Mouse (Mus musculus) hindbrain, embryonic 11.5 days (tissue): Measurements from ENCODE around the gene Acvr1b. TPM values are rescaled to one million over a fixed set of nuclear protein-coding genes. Genes with fewer than 3 reads are reported as not detected.
A peak's percentile ranks its signal among the peaks of the same experiment; 100 is the strongest.

Source experiments
- ATAC-seq: fragments of 200-750 bp; cut with Nextera tagmentation; 2 replicates; pipeline ENCODE4 v1.8.0; 2017; ENCODE audit warnings: mild to moderate bottlenecking, moderate TSS enrichment, moderate library complexity; ENCODE audit not compliant: low FRiP score
- DNase-seq: peaks from one replicate; pipeline ENCODE4 v3.0.0-alpha.2; 2015; ENCODE audit warnings: low spot score
- H3K27ac ChIP-seq: fragments of 300-500 bp; sonication (generic); 2 replicates; pipeline ENCODE4 v1.5.1; 2014; ENCODE audit warnings: mild to moderate bottlenecking, low read depth, low read length
- H3K27me3 ChIP-seq: fragments of 300-500 bp; sonication (generic); 2 replicates; pipeline ENCODE4 v1.6.1; 2014; ENCODE audit warnings: mild to moderate bottlenecking, low read length, moderate library complexity, mixed read lengths; ENCODE audit not compliant: control insufficient read depth, insufficient read depth
- H3K36me3 ChIP-seq: fragments of 300-500 bp; sonication (generic); 2 replicates; pipeline ENCODE4 v1.6.1; 2014; ENCODE audit warnings: mild to moderate bottlenecking, low read length, moderate library complexity, mixed read lengths; ENCODE audit not compliant: control insufficient read depth, insufficient read depth
- H3K4me1 ChIP-seq: fragments of 300-500 bp; sonication (generic); replicated peaks from 2 replicates; pipeline ENCODE4 v1.6.1; 2014; ENCODE audit warnings: low read length, mixed read lengths; ENCODE audit not compliant: control insufficient read depth, insufficient read depth
- H3K4me2 ChIP-seq: fragments of 300-500 bp; sonication (generic); replicated peaks from 2 replicates; pipeline ENCODE4 v1.6.1; 2014; ENCODE audit warnings: mild to moderate bottlenecking, low read depth, low read length
- H3K4me3 ChIP-seq: fragments of 300-500 bp; sonication (generic); 2 replicates; pipeline ENCODE4 v1.5.1; 2014; ENCODE audit warnings: low read depth, low read length
- H3K9ac ChIP-seq: fragments of 300-500 bp; sonication (generic); 2 replicates; pipeline ENCODE4 v1.6.1; 2014; ENCODE audit warnings: low read depth, low read length
- H3K9me3 ChIP-seq: fragments of 300-500 bp; sonication (generic); 2 replicates; pipeline ENCODE4 v1.6.1; 2016; ENCODE audit warnings: low read length; ENCODE audit not compliant: control insufficient read depth
- WGBS: fragments of 180-500 bp; shearing (Covaris S2); extraction: QIAGEN DNeasy Blood & Tissue Kit; methylation state at CpG from one replicate; pipeline ENCODE4 v1.1.7; 2014; 5-methylcytosine and 5-hydroxymethylcytosine counted together
- polyA plus RNA-seq: library from polyadenylated mRNA; unstranded; fragments of >200 nt; fragmentation: Nextera tagmentation; extraction: Ambion mirVana; gene quantifications from 2 replicates; pipeline ENCODE4 v1.2.1, GENCODE M21; 2014

The Acvr1b gene
- polyA plus RNA-seq, 1 experiment from 2014 or later, result 16.2 TPM

DNA sequence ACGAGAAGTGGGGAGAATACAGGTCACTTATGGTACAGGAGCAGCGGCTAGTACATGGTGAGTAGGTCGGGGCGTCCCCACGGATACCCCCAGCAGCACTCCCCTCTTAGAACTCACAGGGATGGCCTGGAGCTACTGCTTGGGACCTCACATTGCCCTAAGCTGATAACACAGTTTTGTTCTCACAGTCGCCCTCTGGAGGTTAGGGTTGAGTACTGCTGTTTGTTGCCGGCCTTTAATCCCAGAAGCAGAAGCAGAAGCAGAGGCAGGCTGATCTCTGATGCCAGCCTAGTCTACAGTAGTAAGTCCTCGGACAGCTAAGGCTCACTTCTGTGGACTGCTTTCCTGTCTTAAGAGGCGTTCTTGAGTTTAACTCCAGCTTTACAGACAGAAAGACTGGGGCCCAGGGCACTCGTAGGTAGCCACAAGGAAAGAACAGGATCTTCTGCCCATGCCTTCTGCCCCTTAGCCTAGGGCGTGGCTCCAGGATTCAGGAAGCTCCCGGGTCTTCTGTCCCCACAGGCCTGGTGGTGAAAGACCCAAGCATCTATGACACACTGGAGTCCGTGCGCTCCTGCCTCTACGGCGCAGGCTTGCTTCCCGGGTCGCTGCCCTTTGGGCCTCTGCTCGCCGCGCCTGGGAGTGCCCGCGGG lies 57.3 kb downstream of the Acvr1b start:
- H3K4me2 ChIP-seq, result no peak overlapping the region; the same call in 1 of the 2 replicates
- DNase-seq (peak; percentile 63), ATAC-seq (no peak)
- no peak overlapping the region for H3K4me3 ChIP-seq
- H3K27ac ChIP-seq, result no peak overlapping the region
- 0 out of 2 replicates have a peak overlapping the region, but pooled peaks have one; percentile 42 for H3K9ac ChIP-seq
- no peaks in the 10 kb centered on the region for H3K9me3 ChIP-seq
- WGBS, result 76% methylated on average over 19 of the region's 23 CpGs
- no peaks in the 10 kb centered on the region; the same call in 1 of the 2 replicates for H3K27me3 ChIP-seq
- H3K36me3 ChIP-seq, result no peaks in the 10 kb centered on the region
- H3K4me1 ChIP-seq, result no peaks in the 10 kb centered on the region; the same call in 1 of the 2 replicates

GRCm38 (mm10) chr15:101231648-101232180 lies 57.8 kb downstream of the Acvr1b start:
- Histone ChIP-seq H3K9ac (0 out of 2 replicates have a peak overlapping the region, but pooled peaks have one; percentile 42), H3K27ac (no peak overlapping the region), H3K4me1 (no peaks in the 10 kb centered on the region; the same call in 1 of the 2 replicates), H3K9me3 (no peaks in the 10 kb centered on the region), H3K4me3 (no peak overlapping the region), H3K4me2 (peak overlapping the region; percentile 33), H3K27me3 (no peaks in the 10 kb centered on the region; the same call in 1 of the 2 replicates), H3K36me3 (no peaks in the 10 kb centered on the region)
- no peak for ATAC-seq
- no peak for DNase-seq
- 50% methylated on average over 51 of the region's 56 CpGs for WGBS

DNA sequence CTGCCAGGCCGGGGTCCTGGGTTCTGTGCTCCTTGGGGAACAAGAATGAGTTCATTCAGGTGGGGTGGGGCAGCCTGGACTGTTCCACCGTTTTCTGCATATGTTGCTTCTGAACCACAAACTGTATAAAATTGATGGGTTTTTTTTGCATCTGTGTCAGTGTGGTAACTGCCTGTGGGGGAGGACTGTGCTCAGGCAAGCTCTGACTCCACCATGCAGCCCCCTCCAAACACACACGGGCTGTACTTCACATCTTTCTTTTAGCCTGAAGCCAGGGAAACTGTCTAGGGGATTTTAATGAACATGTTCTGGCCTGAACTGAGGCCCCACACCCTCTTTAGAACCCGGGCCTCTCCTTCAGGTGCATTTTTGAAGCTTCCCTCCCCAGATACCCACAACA lies 58.7 kb downstream of the Acvr1b start:
- Histone ChIP-seq H3K9me3 (no peaks in the 10 kb centered on the region), H3K27me3 (no peaks in the 10 kb centered on the region; the same call in 1 of the 2 replicates), H3K4me3 (no peak overlapping the region), H3K4me2 (no peak overlapping the region), H3K9ac (no peak overlapping the region), H3K27ac (no peak overlapping the region), H3K4me1 (no peaks in the 10 kb centered on the region; the same call in 1 of the 2 replicates), H3K36me3 (no peaks in the 10 kb centered on the region)
- WGBS, result 83% methylated on average over 4 of the region's 4 CpGs
- DNase-seq, result no peak
- no peak for ATAC-seq

DNA sequence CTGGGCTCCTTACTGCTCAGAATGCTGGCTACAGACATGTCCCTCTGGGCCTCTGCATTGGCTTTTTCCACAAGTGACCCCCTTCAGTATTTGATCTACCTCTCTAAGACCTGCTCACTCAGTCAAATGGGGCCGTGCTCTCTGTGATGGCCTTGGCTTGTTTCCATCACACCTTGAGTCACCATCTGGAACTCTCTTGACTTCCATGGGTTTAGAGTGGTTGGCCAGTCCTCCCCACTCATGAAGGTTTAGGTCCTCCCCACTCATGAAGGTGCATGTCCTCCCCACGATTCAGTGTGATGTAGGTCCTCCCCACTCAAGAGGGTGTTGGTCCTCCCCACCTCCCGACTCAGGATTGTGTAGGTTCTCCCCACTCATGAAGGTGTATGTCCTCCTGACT lies 59.3 kb downstream of the Acvr1b start:
- Histone ChIP-seq H3K27ac (no peak overlapping the region), H3K9me3 (no peaks in the 10 kb centered on the region), H3K4me1 (no peaks in the 10 kb centered on the region; the same call in 1 of the 2 replicates), H3K27me3 (peaks cover 3% of the 10 kb centered on the region; the same call in 1 of the 2 replicates), H3K36me3 (no peaks in the 10 kb centered on the region), H3K9ac (no peak overlapping the region), H3K4me3 (no peak overlapping the region), H3K4me2 (no peak overlapping the region)
- 88% methylated on average over 3 of the region's 3 CpGs for WGBS
- ATAC-seq (no peak), DNase-seq (no peak)

- Histone ChIP-seq H3K36me3 (no peaks in the 10 kb centered on the region), H3K9me3 (no peaks in the 10 kb centered on the region), H3K9ac (no peak overlapping the region), H3K27ac (no peak overlapping the region), H3K27me3 (peaks cover 3% of the 10 kb centered on the region; the same call in 1 of the 2 replicates), H3K4me2 (no peak overlapping the region), H3K4me3 (no peak overlapping the region), H3K4me1 (no peaks in the 10 kb centered on the region; the same call in 1 of the 2 replicates)
- 18% methylated on average over 11 of the region's 11 CpGs for WGBS
- ATAC-seq (no peak), DNase-seq (no peak)
Measured at GRCm38 (mm10) chr15:101233641-101234275, 59.9 kb downstream of the Acvr1b start.

GRCm38 (mm10) chr15:101234611-101235341 lies 60.9 kb downstream of the Acvr1b start:
- ATAC-seq, result no peak
- peaks cover 3% of the 10 kb centered on the region; the same call in 1 of the 2 replicates for H3K27me3 ChIP-seq
- WGBS, result 75% methylated on average over 10 of the region's 10 CpGs

GRCm38 (mm10) chr15:101235342-101235698 lies 61.5 kb downstream of the Acvr1b start:
- H3K27ac ChIP-seq, result 0 out of 2 replicates have a peak overlapping the region, but pooled peaks have one; percentile 3
- no peaks in the 10 kb centered on the region; the same call in 1 of the 2 replicates for H3K4me1 ChIP-seq
- H3K27me3 ChIP-seq, result peaks cover 3% of the 10 kb centered on the region; the same call in 1 of the 2 replicates
- WGBS, result 31% methylated on average over 5 of the region's 5 CpGs
- H3K9me3 ChIP-seq, result no peaks in the 10 kb centered on the region
- no peak for ATAC-seq
- no peaks in the 10 kb centered on the region for H3K36me3 ChIP-seq
- DNase-seq, result no peak
- H3K9ac ChIP-seq, result no peak overlapping the region
- no peak overlapping the region; the same call in 1 of the 2 replicates for H3K4me2 ChIP-seq
- no peak overlapping the region for H3K4me3 ChIP-seq

More at GRCm38 (mm10) chr15:101234611-101235341, 60.9 kb downstream of the Acvr1b start:
- DNase-seq, result no peak
- no peaks in the 10 kb centered on the region for H3K9me3 ChIP-seq
- no peak overlapping the region for H3K27ac ChIP-seq
- H3K4me1 ChIP-seq, result no peaks in the 10 kb centered on the region; the same call in 1 of the 2 replicates
- H3K4me2 ChIP-seq, result no peak overlapping the region
- no peak overlapping the region for H3K4me3 ChIP-seq
- H3K9ac ChIP-seq, result no peak overlapping the region
- no peaks in the 10 kb centered on the region for H3K36me3 ChIP-seq

- no peak for DNase-seq
- WGBS, result 25% methylated on average over 12 of the region's 12 CpGs
- H3K4me2 ChIP-seq, result no peak overlapping the region; the same call in 1 of the 2 replicates
- no peaks in the 10 kb centered on the region for H3K36me3 ChIP-seq
- H3K4me1 ChIP-seq, result no peaks in the 10 kb centered on the region; the same call in 1 of the 2 replicates
- H3K27me3 ChIP-seq, result peaks cover 3% of the 10 kb centered on the region; the same call in 1 of the 2 replicates
- peak; percentile 36; the same call in 1 of the 2 replicates for ATAC-seq
- H3K9me3 ChIP-seq, result no peaks in the 10 kb centered on the region
- H3K9ac ChIP-seq, result no peak overlapping the region
- no peak overlapping the region for H3K27ac ChIP-seq
- H3K4me3 ChIP-seq, result no peak overlapping the region
Measured at GRCm38 (mm10) chr15:101235728-101236327, 62.0 kb downstream of the Acvr1b start.
